Mouse (Mus musculus) gastrocnemius, adult 18-20 months (tissue): ENCODE results near the gene a. TPM values are rescaled to one million over a fixed set of nuclear protein-coding genes. Genes with fewer than 3 reads are reported as not detected.

Source experiments
- DNase-seq: peaks from one replicate; pipeline ENCODE4 v3.0.0; 2021; ENCODE audit warnings: low spot score
- total RNA-seq, 2 experiments: library from RNA; stranded (reverse); gene quantifications; 2 replicates each; pipeline ENCODE4 v1.2.3; 2021

Gene a
- total RNA-seq, 2 experiments from 2014 or later, result not detected

DNA sequence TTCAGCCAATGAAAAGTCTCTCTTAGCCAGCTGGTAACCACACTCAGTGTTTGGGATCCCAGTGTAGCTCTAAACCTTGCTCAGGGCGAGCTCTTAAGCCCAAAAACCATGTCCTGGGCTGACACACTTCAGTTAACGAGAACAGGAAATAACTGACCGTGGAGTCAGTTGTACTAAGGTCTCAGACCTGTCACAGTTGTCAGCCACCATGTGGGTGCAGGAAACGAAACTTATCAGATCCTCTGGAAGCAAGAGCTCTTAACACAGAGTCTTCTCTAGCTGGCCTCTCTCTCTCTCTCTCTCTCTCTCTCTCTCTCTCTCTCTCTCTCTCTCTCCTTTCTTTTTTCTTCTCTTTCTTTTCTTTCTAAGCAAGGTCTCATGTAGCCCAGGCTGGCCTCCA is 302.2 kb downstream of the a start:
- no peak for DNase-seq

DNA sequence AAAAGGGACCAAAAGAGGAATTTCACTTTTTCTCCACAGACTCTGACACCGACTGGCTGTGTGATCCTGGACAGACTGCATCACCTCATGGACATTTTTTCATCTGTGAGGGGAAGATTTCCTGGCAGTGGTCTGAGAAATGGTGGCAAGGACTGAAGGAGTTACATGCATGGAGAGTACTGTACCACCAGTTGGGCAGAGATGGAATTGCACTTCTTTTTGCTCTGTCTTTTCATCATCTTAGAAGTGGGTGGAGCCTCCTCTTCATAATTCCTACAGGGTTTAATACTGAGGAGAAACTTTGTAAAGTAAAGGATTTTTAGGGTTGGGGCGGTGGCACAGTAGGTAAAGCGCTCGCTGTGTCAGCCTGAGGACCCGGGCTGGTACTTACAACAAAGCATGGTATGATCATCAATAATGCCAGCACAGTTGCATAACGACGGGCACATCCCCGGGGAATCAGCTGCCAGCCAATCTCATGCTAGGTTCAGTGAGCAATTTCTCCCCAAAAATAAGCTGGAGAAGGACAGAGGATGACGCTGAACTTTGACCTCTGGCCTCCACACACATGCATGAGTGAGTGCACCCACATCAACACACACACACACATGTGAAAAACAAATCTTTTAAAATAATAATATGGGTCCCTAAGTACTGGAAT is 307.6 kb downstream of the a start:
- DNase-seq, result no peak

GRCm38 (mm10) chr2:155099421-155099820 is 308.2 kb downstream of the a start:
- no peak for DNase-seq

DNA sequence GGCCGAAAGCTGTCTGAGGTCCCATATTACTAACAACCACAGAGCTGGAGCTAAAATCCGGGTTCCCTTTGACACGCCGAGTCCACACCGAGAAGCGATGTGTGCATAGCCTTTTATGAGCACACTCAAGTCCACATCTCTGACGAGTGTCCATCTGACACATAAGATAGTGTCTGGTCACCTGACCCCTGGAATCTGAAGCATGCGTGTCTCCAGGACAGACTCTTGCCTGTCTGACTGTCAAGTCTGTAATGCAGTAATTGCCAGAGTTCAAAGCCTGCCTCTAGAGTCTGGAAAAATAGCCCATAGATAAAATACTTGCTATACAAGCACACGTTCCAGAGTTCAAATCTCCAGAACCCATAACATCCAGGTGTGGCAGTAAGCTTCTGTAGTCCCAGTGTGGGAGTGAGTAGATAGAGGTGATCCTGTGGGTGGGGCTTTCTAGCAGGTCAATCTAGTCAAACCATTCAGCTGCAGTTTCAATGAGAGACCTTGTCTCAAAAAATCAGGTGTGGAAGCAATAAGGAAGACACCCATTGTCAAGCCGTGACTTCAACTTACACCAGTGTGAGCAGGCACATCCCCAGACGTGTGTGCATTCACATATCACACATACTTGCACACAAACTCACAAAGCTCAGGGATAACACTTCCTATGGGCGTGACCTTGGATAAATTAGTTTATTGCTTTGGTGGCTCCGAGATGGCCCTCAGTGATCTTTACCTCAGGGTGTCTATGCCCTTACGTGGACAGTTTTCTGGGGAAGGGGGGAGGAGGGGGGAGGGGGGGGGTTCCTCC is 309.0 kb downstream of the a start:
- DNase-seq, result no peak

Other genes starting within 250 kb of the a start
- gene 1700003F12Rik, start 244.3 kb upstream of the a start, total RNA-seq, result not detected
- not detected for gene Actl10, start 239.6 kb upstream of the a start, total RNA-seq
- under 1 TPM; 0.30 to 0.36 TPM for gene Necab3, start 232.5 kb upstream of the a start, total RNA-seq
- gene E2f1, start 221.5 kb upstream of the a start, total RNA-seq, result under 1 TPM; 0.28 to 0.30 TPM
- gene Pxmp4, start 187.7 kb upstream of the a start, total RNA-seq, result 10 to 100 TPM; 12.3 to 14.1 TPM
- gene Zfp341, start 178.1 kb upstream of the a start, total RNA-seq, result 1 to 10 TPM; 2.5 to 2.9 TPM
- gene 4930519P11Rik, start 178.0 kb upstream of the a start, total RNA-seq, result not detected
- 100 to 1,000 TPM; 121 to 127 TPM for gene Chmp4b, start 139.7 kb upstream of the a start, total RNA-seq
- not detected for gene Gm14214, start 21.4 kb upstream of the a start, total RNA-seq
- 10 to 100 TPM; 54.4 to 59.5 TPM for gene Raly, start 306 bp upstream of the a start, total RNA-seq
- gene Eif2s2, start 101.5 kb downstream of the a start, total RNA-seq, result 100 to 1,000 TPM; 119 to 131 TPM
- not detected for gene Gm14226, start 226.9 kb downstream of the a start, total RNA-seq